Mouse (Mus musculus) lung, adult 2 months (tissue): ENCODE measurements around the gene Fmnl2.

ENCODE experiments used
- CTCF ChIP-seq: fragments of 200-500 bp; IDR thresholded peaks from 2 replicates; pipeline ENCODE4 v1.5.1; 2011; ENCODE audit warnings: mild to moderate bottlenecking, low read length, control low read depth; ENCODE audit not compliant: insufficient read depth
- POLR2A ChIP-seq: fragments of 200-500 bp; IDR thresholded peaks from 2 replicates; pipeline ENCODE4 v1.6.1; 2011; ENCODE audit warnings: low read depth, mild to moderate bottlenecking, control low read depth, low read length, borderline replicate concordance; ENCODE audit errors: extremely low read depth

- no peak for TF ChIP-seq POLR2A
- TF ChIP-seq CTCF: no peak
Observed at GRCm38 (mm10) chr2:52966820-52967460, 109.3 kb downstream of the Fmnl2 start.
